Mouse (Mus musculus) 416B (cell line): Measurements from ENCODE around the gene Ikbkg.
"Not testable (repeated sequence)": the region's sequence is repeated elsewhere in the genome, so short reads cannot be mapped to it uniquely, and the experiment has no call there.

ENCODE experiments used
- DNase-seq: peaks from one replicate; pipeline ENCODE4 v3.0.0; 2011; ENCODE audit warnings: low read depth

Gene Ikbkg

DNA sequence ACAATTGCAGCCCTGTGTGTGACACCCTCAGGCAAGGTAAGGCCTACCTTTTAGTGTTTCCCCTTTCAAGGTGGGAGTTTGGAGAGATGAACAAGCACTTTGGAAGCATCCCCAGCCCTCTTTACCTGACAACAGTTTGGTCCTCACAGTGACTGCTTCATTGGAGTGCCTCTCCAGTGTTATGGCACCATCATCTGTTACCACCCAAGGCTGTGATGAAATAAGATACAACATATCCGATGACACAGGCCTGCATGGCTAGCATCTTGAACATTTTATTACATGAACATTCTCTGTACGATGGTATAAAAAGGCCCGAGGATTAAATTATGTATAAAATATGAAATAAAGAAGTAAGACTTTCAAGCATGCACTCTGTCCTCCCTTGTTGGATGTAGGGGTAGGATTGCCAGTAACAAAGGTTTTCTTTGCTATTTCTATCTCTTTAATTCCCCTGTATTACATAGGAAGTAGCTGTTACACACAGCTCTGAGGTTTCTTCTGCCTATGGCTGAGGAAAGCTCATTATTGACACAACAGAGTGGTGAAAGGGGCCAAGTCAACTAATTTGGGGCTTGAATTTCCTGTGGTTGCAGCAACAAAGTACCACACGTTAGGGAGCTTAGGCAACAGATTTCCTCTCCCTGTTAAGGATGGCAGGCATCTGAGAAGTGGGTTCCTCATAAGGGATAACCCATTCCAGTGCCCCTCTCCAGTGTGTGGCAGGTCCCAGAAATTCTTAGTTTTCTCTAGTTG, 58.2 kb downstream of the Ikbkg start:
- DNase-seq: peak; percentile 84

DNA sequence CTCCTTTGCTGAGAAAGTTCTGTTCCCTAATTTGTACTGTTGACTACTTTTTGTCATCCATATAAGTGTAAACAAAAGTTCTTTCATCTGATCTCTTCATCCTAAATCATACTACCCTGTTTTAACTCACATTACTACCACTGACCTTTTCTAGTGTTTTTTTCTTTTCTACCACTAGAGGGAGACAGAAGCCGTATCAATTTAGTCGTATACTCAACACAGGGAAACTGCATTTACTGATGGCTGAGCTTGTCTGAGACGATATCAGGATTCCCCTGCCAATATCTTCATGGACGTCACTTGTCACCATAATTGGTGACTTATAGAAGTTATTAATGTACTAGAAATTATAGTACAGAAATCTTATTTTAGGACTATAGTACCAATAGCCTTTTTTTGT, 59.7 kb downstream of the Ikbkg start:
- peak; percentile 70 for DNase-seq

DNA sequence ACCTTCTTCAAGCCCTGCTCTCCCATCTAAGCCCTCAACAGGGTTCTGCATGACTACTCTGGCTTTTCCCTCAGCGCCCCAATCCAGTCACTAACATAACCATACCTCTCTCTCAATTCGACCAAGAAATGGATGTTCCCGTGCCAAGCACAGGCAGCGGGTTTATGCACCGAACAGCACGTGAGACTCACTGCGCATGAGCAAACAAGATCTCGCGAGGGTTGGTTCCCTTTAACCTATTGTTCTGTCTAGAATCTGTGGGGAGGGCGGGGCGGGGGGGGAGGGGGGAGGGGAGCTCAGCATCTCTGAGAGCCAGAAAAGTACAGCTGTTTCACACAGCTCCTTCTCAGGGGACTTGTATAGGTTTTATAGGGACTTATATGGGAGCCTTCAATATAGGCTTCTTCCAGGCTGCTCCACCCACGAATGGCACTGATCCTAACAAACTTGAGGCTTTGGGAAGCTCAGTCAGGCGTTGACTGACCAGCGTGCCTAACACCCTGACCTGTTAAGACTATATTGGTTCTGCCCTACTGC, 88.3 kb downstream of the Ikbkg start, which contains the start of gene Gm6880:
Gm6880 (minus strand) TSS at position 51 of the 537 bp plus-strand sequence.
- DNase-seq: not testable (repeated sequence)

DNA sequence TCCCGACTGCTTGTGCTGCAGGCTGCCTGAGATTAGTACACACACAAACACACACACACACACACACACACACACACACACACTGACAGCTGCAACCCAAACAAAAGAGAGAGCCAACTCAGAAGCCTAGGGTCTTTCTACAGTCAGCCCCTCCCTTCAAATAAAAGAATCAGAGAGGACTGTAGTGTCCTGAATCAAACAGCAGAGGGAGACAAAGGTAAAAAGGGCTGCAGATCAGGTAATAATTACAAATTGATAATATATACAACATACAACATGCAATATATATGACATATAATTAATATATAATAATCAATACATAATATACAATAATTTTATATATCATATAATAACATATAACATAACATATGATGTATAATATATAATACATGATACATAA, 104.0 kb downstream of the Ikbkg start:
- no peak for DNase-seq
